Mouse (Mus musculus): ENCODE results near the gene 5430403G16Rik. TPM values are rescaled to one million over a fixed set of nuclear protein-coding genes. Genes with fewer than 3 reads are reported as not detected.

5430403G16Rik gene
- 6.8 TPM for polyA plus RNA-seq (2017; shearing (Covaris generic))

GRCm38 (mm10) chr5:109690537-109691201 is at the start of gene 5430403G16Rik:
TSS of gene 5430403G16Rik (minus strand) at chr5:109691041.

Other genes with a start within 250 kb of the 5430403G16Rik start
- gene Crlf2, start 132.0 kb downstream of the 5430403G16Rik start, polyA plus RNA-seq (2017; shearing (Covaris generic)), result 68.3 TPM
- gene 4930522L14Rik, start 60.8 kb upstream of the 5430403G16Rik start, polyA plus RNA-seq (2017; shearing (Covaris generic)), result 18.9 TPM
- gene Gm15446, start 232.4 kb upstream of the 5430403G16Rik start, polyA plus RNA-seq (2017; shearing (Covaris generic)), result 16.0 TPM

All from CD4-positive, CD25-positive, alpha-beta regulatory T cell (primary cell).